Mouse (Mus musculus) gastrocnemius, postnatal 10 days (tissue): ENCODE results near the gene Trim60. TPM values are rescaled to one million over a fixed set of nuclear protein-coding genes. Genes with fewer than 3 reads are reported as not detected.

Experiments
- DNase-seq: peaks from one replicate; pipeline ENCODE4 v3.0.0; 2021; ENCODE audit warnings: mixed read lengths
- total RNA-seq, 2 experiments: library from RNA; stranded (reverse); gene quantifications; 2 replicates each; pipeline ENCODE4 v1.2.3; 2021

Trim60 gene
- total RNA-seq, 2 experiments from 2014 or later = not detected

- no peak for DNase-seq
Observed at GRCm38 (mm10) chr8:64983150-64983897, 35.1 kb downstream of the Trim60 start.

- DNase-seq = no peak
Observed at GRCm38 (mm10) chr8:64962836-64963235, 55.5 kb downstream of the Trim60 start.

- no peak for DNase-seq
Observed at GRCm38 (mm10) chr8:64959025-64959424, 59.4 kb downstream of the Trim60 start.

- no peak for DNase-seq
Observed at GRCm38 (mm10) chr8:64952101-64952500, 66.3 kb downstream of the Trim60 start.

Other genes with a start within 250 kb of the Trim60 start
- gene Klhl2, start 168.6 kb downstream of the Trim60 start, total RNA-seq = 1 to 10 TPM; 7.1 to 7.3 TPM
- gene Tmem192, start 71.4 kb downstream of the Trim60 start, total RNA-seq = 10 to 100 TPM; 11.9 to 13.4 TPM
- not detected for gene Trim75, start 30.8 kb downstream of the Trim60 start, total RNA-seq
- gene Trim61, start 61 bp downstream of the Trim60 start, total RNA-seq = not detected
- not detected for gene Apela, start 18.8 kb upstream of the Trim60 start, total RNA-seq
- gene Gm10663, start 56.4 kb upstream of the Trim60 start, total RNA-seq = not detected
- not detected for gene BC030870, start 111.0 kb upstream of the Trim60 start, total RNA-seq